Mouse (Mus musculus) embryonic fibroblast, embryonic 13.5 days (primary cell): Measurements from ENCODE around the gene Glp1r. TPM values are rescaled to one million over a fixed set of nuclear protein-coding genes. Genes with fewer than 3 reads are reported as not detected.

Experiments
- H3K27ac ChIP-seq: 2 replicates; pipeline ENCODE4 v1.5.1; 2012; ENCODE audit warnings: low read length, control low read depth, inconsistent platforms; ENCODE audit not compliant: insufficient read depth
- H3K4me1 ChIP-seq: 2 replicates; pipeline ENCODE4 v1.6.1; 2011; ENCODE audit warnings: low read length; ENCODE audit not compliant: control insufficient read depth, insufficient read depth
- H3K4me3 ChIP-seq: 2 replicates; pipeline ENCODE4 v1.5.1; 2011; ENCODE audit warnings: mild to moderate bottlenecking, control low read depth, low read length; ENCODE audit not compliant: insufficient read depth
- CTCF ChIP-seq: IDR thresholded peaks from 2 replicates; pipeline ENCODE4 v1.5.1; 2011; ENCODE audit warnings: mild to moderate bottlenecking, control low read depth, low read length, moderate library complexity, borderline replicate concordance; ENCODE audit not compliant: insufficient read depth
- POLR2A ChIP-seq: IDR thresholded peaks from 2 replicates; pipeline ENCODE4 v1.6.1; 2011; ENCODE audit warnings: low read depth, mild to moderate bottlenecking, control low read depth, low read length, moderate library complexity
- polyA plus RNA-seq: library from polyadenylated mRNA; stranded (reverse); fragments of >200 nt; gene quantifications from 2 replicates; pipeline ENCODE4 v1.2.4, GENCODE M21; 2011; ENCODE audit warnings: low read depth; ENCODE audit not compliant: missing spikeins, insufficient read length

Glp1r gene
- polyA plus RNA-seq, 1 experiment = not detected

GRCm38 (mm10) chr17:30961936-30962592 is 60.4 kb downstream of the Glp1r start:
- no peak overlapping the region for H3K4me3 ChIP-seq
- H3K4me1 ChIP-seq = no peaks in the 10 kb centered on the region
- H3K27ac ChIP-seq = no peak overlapping the region
- TF ChIP-seq POLR2A = no peak

DNA sequence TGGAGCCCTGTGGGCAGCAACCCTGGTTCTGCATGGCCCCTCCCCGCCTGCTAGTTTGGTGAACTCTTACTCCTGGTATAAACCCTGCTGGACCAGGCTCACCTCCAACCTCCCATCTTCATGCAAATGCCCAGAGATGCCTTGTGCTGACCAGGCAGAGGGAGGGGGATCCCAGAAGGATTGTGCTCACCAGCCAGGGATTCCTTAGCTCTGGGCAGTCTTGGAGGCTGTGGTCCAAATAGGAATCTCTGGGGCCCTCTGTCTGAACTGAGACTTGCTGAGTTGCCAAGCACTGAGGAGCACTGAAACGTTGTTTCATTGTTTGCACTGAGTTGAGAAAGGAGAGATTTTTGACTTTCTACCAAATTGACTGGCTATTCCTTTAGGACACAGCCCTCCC is 61.3 kb downstream of the Glp1r start:
- Histone ChIP-seq H3K27ac (no peak overlapping the region), H3K4me3 (no peak overlapping the region), H3K4me1 (no peaks in the 10 kb centered on the region)
- TF ChIP-seq POLR2A (no peak), CTCF (no peak)

DNA sequence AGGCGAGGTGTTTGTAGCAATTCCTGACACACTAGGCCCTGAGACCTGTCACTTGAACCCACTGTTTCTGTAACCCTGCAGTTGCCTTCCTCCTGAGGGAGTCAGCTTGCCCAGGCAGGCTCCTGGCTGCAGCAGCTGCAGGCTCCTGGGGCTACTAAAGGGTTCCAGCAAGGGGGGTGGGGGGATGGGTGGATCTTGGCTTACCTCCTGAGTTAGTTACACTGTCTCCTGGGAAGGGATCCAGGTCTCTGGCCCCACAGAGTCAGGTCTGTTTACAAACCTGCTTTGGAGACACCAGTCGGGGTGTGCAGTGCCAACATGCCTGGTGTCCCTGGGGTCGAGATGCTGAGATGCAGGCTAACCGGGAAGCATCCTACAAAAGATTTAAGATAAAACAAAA is 68.4 kb downstream of the Glp1r start:
- no peak overlapping the region for H3K4me3 ChIP-seq
- H3K27ac ChIP-seq = no peak overlapping the region
- no peaks in the 10 kb centered on the region for H3K4me1 ChIP-seq
- TF ChIP-seq CTCF = no peak

DNA sequence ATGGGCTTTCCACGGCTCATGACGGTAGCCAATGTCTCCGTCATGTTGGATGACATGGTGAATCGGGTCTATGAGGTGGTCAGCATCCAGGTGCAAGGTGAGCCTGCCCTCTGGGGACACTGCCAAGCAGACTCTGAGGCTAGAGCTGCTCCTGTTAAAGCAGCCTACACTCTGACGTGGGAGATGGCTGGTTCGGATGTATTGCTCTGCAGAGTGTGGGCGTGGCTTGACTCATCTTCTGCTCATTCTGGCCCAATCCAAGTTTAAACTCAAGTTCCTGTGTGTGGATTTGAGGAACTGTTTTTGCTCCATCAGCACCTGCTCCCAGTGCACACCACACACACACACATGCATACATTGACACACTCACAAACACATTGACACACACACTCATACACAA is 70.3 kb downstream of the Glp1r start:
- no peaks in the 10 kb centered on the region for H3K4me1 ChIP-seq
- H3K4me3 ChIP-seq = no peak overlapping the region
- H3K27ac ChIP-seq = no peak overlapping the region
- no peak for TF ChIP-seq CTCF
- TF ChIP-seq POLR2A = no peak

GRCm38 (mm10) chr17:30973332-30973731 is 71.7 kb downstream of the Glp1r start:
- TF ChIP-seq CTCF (no peak), POLR2A (no peak)
- Histone ChIP-seq H3K27ac (no peak overlapping the region), H3K4me3 (no peak overlapping the region), H3K4me1 (no peaks in the 10 kb centered on the region)

GRCm38 (mm10) chr17:30977290-30977689 is 75.7 kb downstream of the Glp1r start:
- H3K4me3 ChIP-seq = no peak overlapping the region
- H3K4me1 ChIP-seq = no peaks in the 10 kb centered on the region
- TF ChIP-seq POLR2A (no peak), CTCF (no peak)
- no peak overlapping the region for H3K27ac ChIP-seq

- H3K4me1 ChIP-seq = no peaks in the 10 kb centered on the region
- no peak for TF ChIP-seq CTCF
- TF ChIP-seq POLR2A = no peak
- H3K4me3 ChIP-seq = no peak overlapping the region
- no peak overlapping the region for H3K27ac ChIP-seq
Measured at GRCm38 (mm10) chr17:30978556-30978955, 76.9 kb downstream of the Glp1r start.

- Histone ChIP-seq H3K27ac (no peak overlapping the region), H3K4me1 (no peaks in the 10 kb centered on the region), H3K4me3 (no peak overlapping the region)
- TF ChIP-seq POLR2A (no peak), CTCF (no peak)
Measured at GRCm38 (mm10) chr17:30983521-30983920, 81.9 kb downstream of the Glp1r start.

DNA sequence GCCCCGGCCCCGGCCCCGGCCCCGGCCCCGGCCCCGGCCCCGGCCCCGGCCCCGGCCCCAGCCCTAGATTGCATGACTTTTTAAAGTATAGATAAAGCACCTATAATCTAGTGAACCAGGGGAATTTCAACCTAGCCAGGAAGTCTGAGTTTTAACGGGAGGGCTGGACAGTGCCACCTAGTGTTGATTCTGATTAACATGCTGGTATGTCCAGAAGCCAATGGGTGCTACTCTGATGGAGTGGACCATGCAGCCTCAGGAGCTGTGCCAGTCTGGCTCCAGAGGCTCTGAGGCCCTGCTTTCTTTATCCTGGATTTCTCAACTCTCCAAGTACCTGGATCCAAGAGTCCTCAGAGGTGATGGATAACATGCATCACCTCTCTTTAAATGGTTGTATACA is 88.6 kb downstream of the Glp1r start:
- Histone ChIP-seq H3K4me1 (no peaks in the 10 kb centered on the region), H3K27ac (no peak overlapping the region), H3K4me3 (no peak overlapping the region)
- TF ChIP-seq POLR2A = no peak
- no peak for TF ChIP-seq CTCF

Other genes starting within 250 kb of the Glp1r start
- not detected in 2 replicates for gene Umodl1, start 52.8 kb downstream of the Glp1r start, polyA plus RNA-seq
- 0.86 and 2.4 TPM in 2 replicates for gene Abcg1, start 155.9 kb downstream of the Glp1r start, polyA plus RNA-seq
- gene Tff3, start 227.8 kb downstream of the Glp1r start, polyA plus RNA-seq = not detected in 2 replicates
- gene Tff2, start 242.5 kb downstream of the Glp1r start, polyA plus RNA-seq = not detected in 2 replicates